ENCODE assay signal across 16 mouse cellular contexts in the genomic region with DNA sequence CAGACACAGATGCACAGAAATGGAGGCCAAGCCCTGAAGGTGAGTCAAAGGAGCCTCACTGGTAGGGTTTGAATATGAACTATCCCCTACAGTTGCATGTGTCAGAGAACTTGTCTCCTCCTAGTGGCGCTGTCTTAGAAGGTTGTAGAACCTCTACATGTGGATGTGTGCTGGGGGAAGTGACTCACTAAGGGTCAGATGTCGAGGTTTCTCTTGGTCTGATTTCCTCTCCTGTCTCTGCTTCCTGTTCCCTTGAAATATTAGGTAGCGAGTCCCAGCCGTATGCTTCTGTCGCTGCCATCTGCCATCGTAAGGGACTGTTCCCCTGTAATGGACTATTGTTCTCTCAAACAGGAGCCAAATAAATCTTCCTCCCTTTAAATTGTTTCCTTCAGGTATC.
DNase-seq lines count a peak whose midpoint lies in the region; ATAC-seq and TF ChIP-seq lines count a peak whose summit lies in the region.
"Had no signal": no experiment of that assay in that cellular context is flagged by ENCODE, and none has a peak within 500 bp of the region (broad histone marks: within the 10 kb centered on the region; RNA-seq: fewer than 3 reads in every experiment).

No protein-coding gene starts in this region.

- H3K9ac ChIP-seq in hindbrain, postnatal 0 days (replicated peaks; ENCODE audit: low read length): no peak overlapping the region
- no peak overlapping the region for H3K9ac ChIP-seq in hindbrain, embryonic 14.5 days
- no peak overlapping the region for H3K9ac ChIP-seq in kidney, embryonic 16.5 days (replicated peaks; ENCODE audit: low read length)
- H3K9ac ChIP-seq: embryonic facial prominence, embryonic 15.5 days; heart, embryonic 15.5 days; limb, embryonic 12.5 days had no signal

- H3K4me3 ChIP-seq in hindbrain, postnatal 0 days (ENCODE audit: low read length): no peak overlapping the region
- no peak overlapping the region for H3K4me3 ChIP-seq in hindbrain, embryonic 14.5 days (replicated peaks; ENCODE audit: low read length)
- H3K4me3 ChIP-seq in kidney, embryonic 16.5 days (ENCODE audit: low read length): no peak overlapping the region
- H3K4me3 ChIP-seq: embryonic facial prominence, embryonic 15.5 days; heart, embryonic 15.5 days; limb, embryonic 12.5 days had no signal

- peaks cover 6% of the 10 kb centered on the region for H3K4me1 ChIP-seq in hindbrain, postnatal 0 days (ENCODE audit: insufficient read depth, low read length)
- peaks cover 7% of the 10 kb centered on the region; the same call in 1 of the 2 replicates for H3K4me1 ChIP-seq in hindbrain, embryonic 14.5 days (replicated peaks; ENCODE audit: control insufficient read depth, insufficient read depth, low read length)
- peaks cover 7% of the 10 kb centered on the region for H3K4me1 ChIP-seq in kidney, embryonic 16.5 days (ENCODE audit: insufficient read depth, low read length)
- H3K4me1 ChIP-seq: embryonic facial prominence, embryonic 15.5 days had no signal

- H3K9me3 ChIP-seq in hindbrain, postnatal 0 days (ENCODE audit: low read length): no peaks in the 10 kb centered on the region
- H3K9me3 ChIP-seq in hindbrain, embryonic 14.5 days (ENCODE audit: control insufficient read depth, low read length): no peaks in the 10 kb centered on the region
- no peaks in the 10 kb centered on the region for H3K9me3 ChIP-seq in kidney, embryonic 16.5 days (ENCODE audit: low read length)
- H3K9me3 ChIP-seq: embryonic facial prominence, embryonic 15.5 days; heart, embryonic 15.5 days; limb, embryonic 12.5 days had no signal

- no peak for DNase-seq in hindbrain, postnatal 0 days (ENCODE audit: low spot score)
- DNase-seq in hindbrain, embryonic 14.5 days (ENCODE audit: low spot score): no peak
- DNase-seq in 416B (ENCODE audit: low read depth): peak; percentile 74
- peak; percentile 12 for DNase-seq in CD4-positive helper T cell, adult 2 months (ENCODE audit: low read depth, low spot score)
- DNase-seq in gastrocnemius, postnatal 25 days: no peak
- no peak for DNase-seq in layer of hippocampus, adult 18-20 months (ENCODE audit: low spot score in 2 of 2)
- DNase-seq: cerebellum, postnatal 14 days; gastrocnemius, postnatal 10 days; layer of hippocampus, postnatal 36 days; lung, postnatal 10 days; midbrain, embryonic 14.5 days had no signal

- no peak overlapping the region for H3K4me2 ChIP-seq in hindbrain, postnatal 0 days (ENCODE audit: low read depth, low read length)
- H3K4me2 ChIP-seq in hindbrain, embryonic 14.5 days (replicated peaks): no peak overlapping the region
- no peak overlapping the region for H3K4me2 ChIP-seq in kidney, embryonic 16.5 days (replicated peaks; ENCODE audit: low read depth, low read length)
- H3K4me2 ChIP-seq: embryonic facial prominence, embryonic 15.5 days; heart, embryonic 15.5 days; limb, embryonic 12.5 days had no signal

- WGBS in hindbrain, postnatal 0 days: 66% methylated on average over 6 of the region's 6 CpGs
- 68% methylated on average over 6 of the region's 6 CpGs for WGBS in hindbrain, embryonic 14.5 days
- WGBS in kidney, embryonic 16.5 days: 28% methylated on average over 6 of the region's 6 CpGs

- no peaks in the 10 kb centered on the region for H3K27me3 ChIP-seq in hindbrain, postnatal 0 days (ENCODE audit: insufficient read depth, low read length)
- H3K27me3 ChIP-seq in hindbrain, embryonic 14.5 days (ENCODE audit: control insufficient read depth, insufficient read depth, low read length): no peaks in the 10 kb centered on the region
- H3K27me3 ChIP-seq in kidney, embryonic 16.5 days (ENCODE audit: insufficient read depth, low read length): no peaks in the 10 kb centered on the region
- H3K27me3 ChIP-seq: embryonic facial prominence, embryonic 15.5 days; heart, embryonic 15.5 days; limb, embryonic 12.5 days had no signal

- no peak for ATAC-seq in hindbrain, postnatal 0 days
- no peak for ATAC-seq in hindbrain, embryonic 14.5 days (ENCODE audit: low FRiP score)
- peak; percentile 44; the same call in 1 of the 2 replicates for ATAC-seq in kidney, embryonic 16.5 days (ENCODE audit: low FRiP score, low TSS enrichment)
- ATAC-seq: forebrain, embryonic 14.5 days had no signal

- no peaks in the 10 kb centered on the region for H3K36me3 ChIP-seq in hindbrain, postnatal 0 days (ENCODE audit: insufficient read depth, low read length)
- no peaks in the 10 kb centered on the region for H3K36me3 ChIP-seq in hindbrain, embryonic 14.5 days (replicated peaks; ENCODE audit: control insufficient read depth, insufficient read depth)
- no peaks in the 10 kb centered on the region for H3K36me3 ChIP-seq in kidney, embryonic 16.5 days (ENCODE audit: insufficient read depth, low read length)
- H3K36me3 ChIP-seq: embryonic facial prominence, embryonic 15.5 days; heart, embryonic 15.5 days; limb, embryonic 12.5 days had no signal

- no peak overlapping the region for H3K27ac ChIP-seq in hindbrain, postnatal 0 days
- H3K27ac ChIP-seq in hindbrain, embryonic 14.5 days: no peak overlapping the region
- H3K27ac ChIP-seq in kidney, embryonic 16.5 days (ENCODE audit: low read length): no peak overlapping the region
- H3K27ac ChIP-seq: embryonic facial prominence, embryonic 15.5 days; heart, embryonic 15.5 days; limb, embryonic 12.5 days had no signal

- 0 out of 2 replicates have a peak, but pooled peaks have one; percentile 12 for TF ChIP-seq CTCF in hindbrain, postnatal 0 days (IDR thresholded peaks at IDR 0.05; ENCODE audit: low read depth)

Comparison
In these comparisons a context has a peak if more than half of its experiments do, and no peak if none do; other contexts are left out.
1. DNase-seq: peak in 416B (single experiment) and CD4-positive helper T cell, adult 2 months (single experiment); none in hindbrain, postnatal 0 days (single experiment), hindbrain, embryonic 14.5 days (single experiment), gastrocnemius, postnatal 25 days (single experiment) and layer of hippocampus, adult 18-20 months (0 of 2).